Mouse (Mus musculus) layer of hippocampus, adult 18-20 months (tissue): Measurements from ENCODE around the gene Olfr609. TPM values are rescaled to one million over a fixed set of nuclear protein-coding genes. Genes with fewer than 3 reads are reported as not detected.
"Not testable (repeated sequence)": the region's sequence is repeated elsewhere in the genome, so short reads cannot be mapped to it uniquely, and the experiment has no call there.

ENCODE experiments used
- DNase-seq, 2 experiments: peaks; one replicate each; pipeline ENCODE4 v3.0.0; 2022; ENCODE audit warnings: low spot score in 2 of 2
- long read RNA-seq: library from polyadenylated mRNA; stranded (forward); transcript quantifications from one replicate; pipeline ENCODE4 v2.0.0, GENCODE M21; 2021
- total RNA-seq, 2 experiments: library from RNA; stranded (reverse); gene quantifications; 2 replicates each; pipeline ENCODE4 v1.2.3; 2021

The Olfr609 gene
- not detected for total RNA-seq
- long read RNA-seq = 0 reads

DNA sequence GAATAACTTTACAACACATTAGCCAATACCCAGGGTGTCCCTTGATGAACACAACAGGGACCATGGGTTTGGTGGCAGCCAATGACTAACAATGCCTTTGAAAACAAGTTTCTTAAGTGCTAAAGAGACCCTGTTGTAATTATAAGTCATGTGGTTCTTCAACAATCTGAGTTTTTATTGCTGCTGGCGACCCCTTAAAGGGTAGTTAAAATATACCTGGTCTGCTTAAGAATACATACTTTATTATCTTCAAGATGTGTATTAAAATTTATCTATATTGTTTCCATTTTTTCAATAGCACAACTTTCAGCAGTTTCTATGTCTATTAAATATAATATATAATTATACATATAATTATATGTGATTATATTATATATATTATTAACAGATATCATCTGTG, at the start of gene Olfr609:
Gene Olfr609, minus strand, starts transcription at position 101 of the 400 bp plus-strand sequence.
- no peak for DNase-seq

DNA sequence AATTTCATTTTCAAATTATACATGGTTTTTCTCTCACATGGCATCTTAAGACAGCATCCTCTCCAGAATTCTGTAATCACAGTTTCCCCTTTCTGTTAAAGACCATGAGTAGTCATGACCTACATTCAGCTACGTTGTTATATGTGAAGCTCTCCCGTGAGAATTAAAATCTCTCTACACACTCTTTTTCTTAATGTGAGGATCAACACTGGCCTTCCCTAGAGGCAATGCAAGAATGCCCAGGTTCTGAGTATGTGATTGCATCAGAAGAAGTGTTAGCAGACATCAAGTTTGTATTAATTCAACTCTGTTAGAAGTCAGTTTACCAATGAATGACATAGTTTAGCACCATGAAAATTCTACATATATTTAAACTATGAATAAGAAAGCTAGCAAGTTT, 44.8 kb upstream of the Olfr609 start, which contains the start of gene Olfr612:
Gene Olfr612, minus strand, starts transcription at position 101 of the 400 bp plus-strand sequence.
- DNase-seq = not testable (repeated sequence)

DNA sequence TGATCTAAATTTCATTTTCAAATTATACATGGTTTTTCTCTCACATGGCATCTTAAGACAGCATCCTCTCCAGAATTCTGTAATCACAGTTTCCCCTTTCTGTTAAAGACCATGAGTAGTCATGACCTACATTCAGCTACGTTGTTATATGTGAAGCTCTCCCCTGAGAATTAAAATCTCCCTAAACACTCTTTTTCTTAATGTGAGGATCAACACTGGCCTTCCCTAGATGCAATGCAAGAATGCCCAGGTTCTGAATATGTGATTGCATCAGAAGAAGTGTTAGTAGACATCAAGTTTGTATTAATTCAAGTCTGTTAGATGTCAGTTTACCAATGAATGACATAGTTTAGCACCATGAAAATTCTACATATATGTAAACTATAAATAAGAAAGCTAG, 22.9 kb upstream of the Olfr609 start, which contains the start of gene Olfr611:
Gene Olfr611, minus strand, starts transcription at position 101 of the 400 bp plus-strand sequence.
- not testable (repeated sequence) for DNase-seq

DNA sequence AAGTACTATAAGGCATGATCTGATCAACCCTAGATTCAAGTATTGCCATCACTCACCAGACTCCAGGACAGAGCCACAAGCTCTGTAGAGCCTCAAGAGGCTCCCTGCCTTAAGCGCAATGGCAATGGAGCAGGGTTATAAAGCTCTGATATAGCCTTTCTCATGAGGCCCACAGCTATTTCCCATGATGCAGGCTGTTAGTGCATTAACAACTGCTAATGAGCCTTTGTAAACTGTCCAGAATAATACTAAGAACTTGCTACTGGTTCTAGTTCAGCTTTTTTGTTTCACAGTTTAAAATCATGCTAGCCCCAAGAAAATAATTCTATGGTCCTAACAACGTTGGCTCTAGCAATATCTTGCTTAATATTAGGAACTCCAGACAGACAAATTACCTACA, 14.2 kb upstream of the Olfr609 start, which contains the start of gene Olfr610:
Gene Olfr610, minus strand, starts transcription at position 101 of the 400 bp plus-strand sequence.
- DNase-seq = no peak

DNA sequence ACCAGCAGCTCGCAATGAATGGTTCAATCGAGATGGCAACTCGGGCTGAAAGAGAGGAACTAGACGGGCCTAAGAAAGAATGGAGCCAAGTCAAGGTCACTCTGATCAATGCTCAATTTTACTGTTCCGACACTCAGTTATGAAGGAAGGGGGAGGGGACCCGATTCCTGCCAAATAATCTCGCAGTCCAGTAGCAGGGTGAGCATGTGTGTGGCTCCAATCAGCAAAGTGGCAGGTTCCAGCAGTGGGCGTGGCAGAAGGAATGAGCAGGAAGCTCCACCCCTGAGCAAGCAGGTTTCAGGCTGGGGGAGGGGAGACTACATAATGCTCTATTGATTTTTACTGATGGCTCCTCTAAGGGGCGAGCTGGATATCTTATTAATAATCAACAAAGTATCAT, 20.8 kb downstream of the Olfr609 start:
- DNase-seq = not testable (repeated sequence)

DNA sequence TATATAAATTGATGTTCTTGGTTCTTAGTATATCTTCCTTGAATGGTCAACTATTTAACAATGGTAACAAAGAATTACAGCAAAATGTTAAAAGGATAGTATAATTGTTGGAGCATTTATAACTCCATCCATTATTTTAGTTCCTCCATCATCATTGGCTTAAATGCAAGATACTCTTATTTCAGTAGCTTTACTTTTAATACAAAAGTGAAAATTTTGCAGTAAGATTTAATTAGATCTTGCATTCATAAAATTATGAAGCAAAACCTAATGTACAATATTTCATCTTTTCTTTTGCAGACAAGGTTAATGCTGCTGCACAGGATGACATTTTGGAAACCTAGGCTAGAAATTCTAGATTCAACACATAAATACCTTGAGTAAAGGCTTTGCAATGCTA, 28.3 kb downstream of the Olfr609 start, which contains the start of gene Olfr608:
Gene Olfr608, plus strand, starts transcription at position 301 of the 400 bp plus-strand sequence.
- DNase-seq = no peak

DNA sequence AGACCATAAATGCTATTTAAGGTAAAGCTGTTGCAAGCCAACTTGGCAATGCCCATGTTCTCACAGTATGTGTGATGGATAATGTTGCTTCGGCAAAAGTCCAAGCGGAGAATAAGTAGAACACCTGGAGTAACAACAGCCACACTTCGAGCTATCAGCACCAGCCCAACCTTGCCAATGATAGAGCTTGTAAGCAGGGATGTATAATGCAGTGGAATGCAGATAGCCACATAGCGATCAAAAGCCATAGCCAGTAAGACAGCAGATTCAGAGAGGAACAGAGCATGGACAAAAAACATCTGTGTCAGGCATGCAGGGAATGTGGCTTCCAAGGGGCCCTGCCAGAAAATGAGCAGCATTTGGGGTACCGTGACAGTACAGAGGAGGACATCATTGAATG, 37.3 kb downstream of the Olfr609 start:
- DNase-seq = no peak

DNA sequence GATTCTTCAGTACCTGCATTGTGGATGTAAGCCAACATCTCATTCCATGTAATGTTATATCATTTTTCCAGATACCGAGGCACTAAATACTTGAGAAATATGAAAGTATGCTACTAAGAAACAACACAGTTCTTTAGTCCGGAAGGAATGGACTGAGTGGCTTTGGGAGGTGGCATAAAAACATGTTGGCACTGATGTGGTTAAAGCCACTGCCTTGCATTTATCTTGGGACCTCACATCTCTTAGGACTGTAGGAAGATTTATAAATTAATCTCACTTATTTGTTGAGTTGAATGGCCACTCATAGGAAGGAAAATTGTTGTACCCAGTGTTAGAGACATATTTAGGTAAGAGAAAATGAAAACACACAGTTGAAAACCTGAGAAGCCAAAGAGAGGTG, 49.1 kb downstream of the Olfr609 start, which contains the start of gene Olfr606:
Gene Olfr606, plus strand, starts transcription at position 301 of the 400 bp plus-strand sequence.
- no peak for DNase-seq

DNA sequence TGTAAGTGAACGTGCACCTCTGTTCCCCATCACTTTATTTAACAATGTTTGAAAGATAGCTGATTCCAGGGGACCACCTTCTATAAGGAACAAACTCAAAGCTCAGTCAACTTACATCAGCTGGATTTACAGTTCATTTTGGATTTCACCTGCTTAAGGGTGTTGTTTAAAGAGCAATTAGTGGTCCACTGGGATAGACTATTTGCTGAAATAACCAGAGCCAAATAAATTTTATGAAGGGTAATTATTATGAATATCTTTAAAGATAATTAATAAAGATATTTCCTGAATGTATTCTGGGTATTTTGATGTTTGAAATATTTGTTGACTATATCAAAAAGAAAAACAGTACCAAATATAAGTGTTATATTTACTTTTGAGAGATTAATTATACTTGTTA, 52.5 kb downstream of the Olfr609 start, which contains the start of gene Olfr605:
Gene Olfr605, minus strand, starts transcription at position 101 of the 400 bp plus-strand sequence.
- DNase-seq = no peak

Other genes starting within 250 kb of the Olfr609 start
- not detected for gene Usp17ld, start 245.6 kb downstream of the Olfr609 start, total RNA-seq
- gene Olfr596, start 192.4 kb downstream of the Olfr609 start, total RNA-seq = not detected
- gene Olfr597, start 181.7 kb downstream of the Olfr609 start, total RNA-seq = not detected
- gene Olfr598, start 174.5 kb downstream of the Olfr609 start, total RNA-seq = not detected
- not detected for gene Olfr599, start 162.1 kb downstream of the Olfr609 start, total RNA-seq
- gene Olfr600, start 148.4 kb downstream of the Olfr609 start, total RNA-seq = not detected
- not detected for gene Olfr601, start 135.4 kb downstream of the Olfr609 start, total RNA-seq
- not detected for gene Olfr603, start 111.9 kb downstream of the Olfr609 start, total RNA-seq
- gene Usp17lc, start 83.0 kb downstream of the Olfr609 start, total RNA-seq = not detected
- not detected for gene Olfr605, start 52.6 kb downstream of the Olfr609 start, total RNA-seq
- gene Olfr606, start 49.0 kb downstream of the Olfr609 start, total RNA-seq = not detected
- gene Olfr607, start 33.9 kb downstream of the Olfr609 start, total RNA-seq = not detected
- not detected for gene Olfr608, start 28.2 kb downstream of the Olfr609 start, total RNA-seq
- gene Olfr610, start 14.1 kb upstream of the Olfr609 start, total RNA-seq = not detected
- gene Olfr611, start 22.8 kb upstream of the Olfr609 start, total RNA-seq = not detected
- not detected for gene Olfr612, start 44.7 kb upstream of the Olfr609 start, total RNA-seq
- not detected for gene Olfr613, start 50.0 kb upstream of the Olfr609 start, total RNA-seq
- gene Olfr615, start 58.0 kb upstream of the Olfr609 start, total RNA-seq = not detected
- gene Olfr616, start 71.1 kb upstream of the Olfr609 start, total RNA-seq = not detected
- not detected for gene Olfr617, start 75.0 kb upstream of the Olfr609 start, total RNA-seq
- not detected for gene Olfr618, start 92.0 kb upstream of the Olfr609 start, total RNA-seq
- gene Olfr619, start 102.5 kb upstream of the Olfr609 start, total RNA-seq = not detected
- gene Olfr620, start 114.5 kb upstream of the Olfr609 start, total RNA-seq = not detected
- gene Olfr622, start 144.6 kb upstream of the Olfr609 start, total RNA-seq = not detected
- gene Olfr623, start 165.6 kb upstream of the Olfr609 start, total RNA-seq = not detected
- gene Olfr624, start 173.1 kb upstream of the Olfr609 start, total RNA-seq = under 1 TPM in 1 of 2 experiments, not detected in 1; 0.05 TPM
- gene Olfr625-ps1, start 184.7 kb upstream of the Olfr609 start, total RNA-seq = not detected
- not detected for gene Olfr243, start 216.6 kb upstream of the Olfr609 start, total RNA-seq
- not detected for gene Olfr628, start 232.3 kb upstream of the Olfr609 start, total RNA-seq
- gene Olfr629, start 246.9 kb upstream of the Olfr609 start, total RNA-seq = not detected